Mouse (Mus musculus) ES-Bruce4 (cell line): Measurements from ENCODE around the gene Arhgap45.

Experiments
- CTCF ChIP-seq: IDR thresholded peaks from one replicate; pipeline ENCODE4 v1.8.1; 2011; ENCODE audit warnings: low read depth, low read length
- EP300 ChIP-seq: IDR thresholded peaks from 2 replicates; pipeline ENCODE4 v1.6.1; 2011; ENCODE audit warnings: low read depth, low read length; ENCODE audit not compliant: insufficient read depth

GRCm38 (mm10) chr10:80027681-80028520 lies 11.4 kb downstream of the Arhgap45 start:
- TF ChIP-seq CTCF = no peak
- TF ChIP-seq EP300 = no peak
